Mouse (Mus musculus) embryonic facial prominence, embryonic 14.5 days (tissue): ENCODE measurements around the gene Acsm3. TPM values are rescaled to one million over a fixed set of nuclear protein-coding genes. Genes with fewer than 3 reads are reported as not detected.

Experiments
- ATAC-seq: fragments of 200-750 bp; cut with Nextera tagmentation; 2 replicates; pipeline ENCODE4 v1.8.0; 2017; ENCODE audit warnings: low read depth, moderate number of reproducible peaks, moderate TSS enrichment
- DNase-seq: peaks from one replicate; pipeline ENCODE4 v3.0.0-alpha.2; 2015; ENCODE audit warnings: low spot score
- H3K27ac ChIP-seq: fragments of 300-500 bp; sonication (generic); replicated peaks from 2 replicates; pipeline ENCODE4 v1.5.1; 2014; ENCODE audit warnings: low read depth, mild to moderate bottlenecking, low read length, moderate library complexity
- H3K27me3 ChIP-seq: fragments of 300-500 bp; sonication (generic); replicated peaks from 2 replicates; pipeline ENCODE4 v1.6.1; 2014; ENCODE audit warnings: low read length; ENCODE audit not compliant: control insufficient read depth, insufficient read depth
- H3K36me3 ChIP-seq: fragments of 300-500 bp; sonication (generic); 2 replicates; pipeline ENCODE4 v1.6.1; 2014; ENCODE audit warnings: low read length, mixed read lengths; ENCODE audit not compliant: control insufficient read depth, insufficient read depth
- H3K4me1 ChIP-seq: fragments of 300-500 bp; sonication (generic); 2 replicates; pipeline ENCODE4 v1.6.1; 2014; ENCODE audit warnings: antibody characterized with exemption, low read length; ENCODE audit not compliant: control insufficient read depth, insufficient read depth
- H3K4me2 ChIP-seq: fragments of 300-500 bp; sonication (generic); 2 replicates; pipeline ENCODE4 v1.6.1; 2014; ENCODE audit warnings: low read depth, mild to moderate bottlenecking, low read length, moderate library complexity, mixed read lengths
- H3K4me3 ChIP-seq: fragments of 300-500 bp; sonication (generic); 2 replicates; pipeline ENCODE4 v1.5.1; 2014; ENCODE audit warnings: low read depth, mild to moderate bottlenecking, low read length
- H3K9ac ChIP-seq: fragments of 300-500 bp; sonication (generic); 2 replicates; pipeline ENCODE4 v1.6.1; 2014; ENCODE audit warnings: low read depth, mild to moderate bottlenecking, low read length, moderate library complexity, mixed read lengths
- H3K9me3 ChIP-seq: fragments of 300-500 bp; sonication (generic); 2 replicates; pipeline ENCODE4 v1.6.1; 2016; ENCODE audit warnings: low read length; ENCODE audit not compliant: control insufficient read depth
- WGBS: fragments of 180-500 bp; shearing (Covaris S2); extraction: QIAGEN DNeasy Blood & Tissue Kit; methylation state at CpG from one replicate; pipeline ENCODE4 v1.1.7; 2014; 5-methylcytosine and 5-hydroxymethylcytosine counted together
- polyA plus RNA-seq: library from polyadenylated mRNA; unstranded; fragments of >200 nt; fragmentation: Nextera tagmentation; extraction: Ambion mirVana; gene quantifications from 2 replicates; pipeline ENCODE4 v1.2.1, GENCODE M21; 2014

Acsm3 gene
- polyA plus RNA-seq, 1 experiment from 2014 or later: 0.24 TPM

- no peak overlapping the region for H3K4me2 ChIP-seq
- no peaks in the 10 kb centered on the region for H3K27me3 ChIP-seq
- no peak overlapping the region for H3K4me3 ChIP-seq
- no peak for ATAC-seq
- H3K4me1 ChIP-seq: no peaks in the 10 kb centered on the region
- H3K9me3 ChIP-seq: no peaks in the 10 kb centered on the region
- peaks cover 41% of the 10 kb centered on the region for H3K36me3 ChIP-seq
- H3K27ac ChIP-seq: no peak overlapping the region
- DNase-seq: no peak
- no peak overlapping the region for H3K9ac ChIP-seq
- WGBS: 93% methylated on average over 3 of the region's 3 CpGs
Measured at GRCm38 (mm10) chr7:119808723-119809122, 48.0 kb downstream of the Acsm3 start.

- WGBS: 95% methylated on average over 1 of the region's 1 CpGs
- Histone ChIP-seq H3K27me3 (no peaks in the 10 kb centered on the region), H3K4me3 (no peak overlapping the region), H3K9ac (no peak overlapping the region), H3K4me1 (no peaks in the 10 kb centered on the region), H3K4me2 (no peak overlapping the region), H3K36me3 (peaks cover 22% of the 10 kb centered on the region; the same call in 1 of the 2 replicates), H3K27ac (no peak overlapping the region), H3K9me3 (no peaks in the 10 kb centered on the region)
- ATAC-seq: no peak
- DNase-seq: no peak
Measured at GRCm38 (mm10) chr7:119835371-119835770, 74.6 kb downstream of the Acsm3 start.

GRCm38 (mm10) chr7:119835996-119836777 is 75.5 kb downstream of the Acsm3 start:
- no peaks in the 10 kb centered on the region for H3K4me1 ChIP-seq
- WGBS: 98% methylated on average over 4 of the region's 4 CpGs
- H3K27me3 ChIP-seq: no peaks in the 10 kb centered on the region
- DNase-seq (no peak), ATAC-seq (no peak)
- H3K4me2 ChIP-seq: no peak overlapping the region
- H3K9me3 ChIP-seq: no peaks in the 10 kb centered on the region
- H3K4me3 ChIP-seq: no peak overlapping the region
- H3K27ac ChIP-seq: no peak overlapping the region
- H3K9ac ChIP-seq: no peak overlapping the region
- peaks cover 22% of the 10 kb centered on the region; the same call in 1 of the 2 replicates for H3K36me3 ChIP-seq

Other genes with a start within 250 kb of the Acsm3 start
- 0.15 and 0.20 TPM in 2 replicates for gene Acsm5, start 241.5 kb upstream of the Acsm3 start, polyA plus RNA-seq
- not detected in 2 replicates for gene Pdilt, start 237.4 kb upstream of the Acsm3 start, polyA plus RNA-seq
- not detected in 2 replicates for gene Acsm2, start 206.6 kb upstream of the Acsm3 start, polyA plus RNA-seq
- 0.37 and 0.47 TPM in 2 replicates for gene Acsm1, start 153.9 kb upstream of the Acsm3 start, polyA plus RNA-seq
- 8.9 and 9.6 TPM in 2 replicates for gene Acsm4, start 70.9 kb upstream of the Acsm3 start, polyA plus RNA-seq
- 65.3 and 82.7 TPM in 2 replicates for gene Thumpd1, start 40.1 kb upstream of the Acsm3 start, polyA plus RNA-seq
- 17.8 and 24.2 TPM in 2 replicates for gene Rexo5, start 33.1 kb downstream of the Acsm3 start, polyA plus RNA-seq
- 22.2 and 25.0 TPM in 2 replicates for gene Eri2, start 33.1 kb downstream of the Acsm3 start, polyA plus RNA-seq
- 9.9 and 10.6 TPM in 2 replicates for gene Lyrm1, start 134.9 kb downstream of the Acsm3 start, polyA plus RNA-seq
- gene Dcun1d3, start 135.4 kb downstream of the Acsm3 start, polyA plus RNA-seq: 7.5 and 7.9 TPM in 2 replicates